Mouse (Mus musculus): ENCODE measurements around the gene Eci3.
"Not testable (repeated sequence)": the region's sequence is repeated elsewhere in the genome, so short reads cannot be mapped to it uniquely, and the experiment has no call there.

DNA sequence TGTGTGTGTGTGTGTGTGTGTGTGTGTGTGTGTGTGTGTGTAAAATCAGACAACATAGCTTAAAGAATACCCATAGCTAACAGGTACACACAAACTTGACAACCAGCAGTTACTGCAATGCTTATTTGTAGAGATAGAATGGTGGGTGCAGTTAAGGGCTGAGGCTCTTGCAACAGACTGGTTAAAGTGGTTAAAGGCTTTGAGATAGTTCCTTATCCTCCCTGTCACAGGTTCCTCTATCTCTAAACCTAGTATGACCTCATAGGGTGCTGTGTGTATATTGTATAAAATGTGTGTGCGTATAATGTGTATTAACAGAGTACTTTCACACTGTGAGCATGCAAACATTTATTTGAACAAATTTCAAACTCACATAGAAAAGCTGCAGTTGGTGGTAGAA, 19.9 kb upstream of the Eci3 start:
- not testable (repeated sequence) for TF ChIP-seq CTCF (IDR thresholded peaks at IDR 0.05; ENCODE audit: low read depth, low read length); GATA1 (IDR thresholded peaks at IDR 0.05; ENCODE audit: borderline replicate concordance, low read length); POLR2AphosphoS5 (IDR thresholded peaks at IDR 0.05; ENCODE audit: insufficient replicate concordance, low read depth, low read length); TAL1 (conservative IDR thresholded peaks at IDR 0.05; ENCODE audit: low read depth, low read length)

All from G1E (cell line).